ENCODE assay signal across 23 mouse cellular contexts in genomic region chr9:13966212-13966611, GRCm38 (mm10).
DNase-seq lines count a peak whose midpoint lies in the region; ATAC-seq and TF ChIP-seq lines count a peak whose summit lies in the region.
"Had no signal": no experiment of that assay in that cellular context is flagged by ENCODE, and none has a peak within 500 bp of the region (broad histone marks: within the 10 kb centered on the region; RNA-seq: fewer than 3 reads in every experiment).

No protein-coding gene starts in this region.

- no peak for TF ChIP-seq RAD21 in MEL (IDR thresholded peaks at IDR 0.05; ENCODE audit: low read depth, low read length)

- no peak overlapping the region for H3K9ac ChIP-seq in MEL (ENCODE audit: control insufficient read depth, low read depth, low read length, poor library complexity, severe bottlenecking)
- H3K9ac ChIP-seq in hindbrain, postnatal 0 days (replicated peaks; ENCODE audit: low read length) = no peak overlapping the region
- no peak overlapping the region for H3K9ac ChIP-seq in liver, embryonic 12.5 days

- H3K4me3 ChIP-seq in MEL (ENCODE audit: control insufficient read depth in 1 of 2, insufficient read depth in 1 of 2, low read depth in 2 of 2, low read length in 2 of 2) = no peak overlapping the region
- H3K4me3 ChIP-seq in hindbrain, postnatal 0 days (ENCODE audit: low read length) = no peak overlapping the region
- no peak overlapping the region for H3K4me3 ChIP-seq in liver, embryonic 12.5 days

- no peak overlapping the region for H3K4me2 ChIP-seq in hindbrain, postnatal 0 days (ENCODE audit: low read depth, low read length)
- H3K4me2 ChIP-seq in liver, embryonic 12.5 days = no peak overlapping the region

- peak; percentile 68 for DNase-seq in heart, adult 11 months
- DNase-seq in heart, adult 18-20 months = no peak
- DNase-seq in MEL (ENCODE audit: low read depth, low spot score) = peak; percentile 40
- no peak for DNase-seq in hindbrain, postnatal 0 days (ENCODE audit: low spot score)
- DNase-seq in kidney, postnatal 10 days = no peak
- DNase-seq: adrenal gland, adult 2 months; adrenal gland, adult 8-10 months; adrenal gland, postnatal 10 days; adrenal gland, postnatal 14 days; adrenal gland, postnatal 25 days; adrenal gland, postnatal 36 days; B cell, adult 2 months; cerebellum, adult 11 months; cerebellum, adult 11-12 months; cerebellum, adult 18-20 months had no signal

- WGBS in hindbrain, postnatal 0 days = 75% methylated on average over 1 of the region's 1 CpGs
- WGBS in liver, embryonic 12.5 days (ENCODE audit: insufficient replicate concordance) = 34% methylated on average over 1 of the region's 1 CpGs

- peaks cover 9 to 10% of the 10 kb centered on the region in 2 experiments; a peak in 3 of 4 replicates for H3K4me1 ChIP-seq in MEL (ENCODE audit: control insufficient read depth in 1 of 2, insufficient read depth in 2 of 2, low read length in 2 of 2)
- H3K4me1 ChIP-seq in hindbrain, postnatal 0 days (ENCODE audit: insufficient read depth, low read length) = peaks cover 9% of the 10 kb centered on the region
- no peaks in the 10 kb centered on the region for H3K4me1 ChIP-seq in liver, embryonic 12.5 days

- peaks cover 0 to 4% of the 10 kb centered on the region in 2 experiments; a peak in 2 of 4 replicates for H3K27me3 ChIP-seq in MEL (ENCODE audit: control insufficient read depth in 1 of 2, insufficient read depth in 2 of 2, low read length in 2 of 2)
- H3K27me3 ChIP-seq in hindbrain, postnatal 0 days (ENCODE audit: insufficient read depth, low read length) = no peaks in the 10 kb centered on the region
- H3K27me3 ChIP-seq in liver, embryonic 12.5 days (replicated peaks) = no peaks in the 10 kb centered on the region
- H3K27me3 ChIP-seq: CH12.LX, Patski had no signal

- TF ChIP-seq EP300 in MEL (IDR thresholded peaks at IDR 0.05; ENCODE audit: low read depth in 1 of 2, low read length in 2 of 2) = peak; percentile 70 to 81

- ATAC-seq in megakaryocyte progenitor cell, adult 5-6 weeks (replicated peaks; ENCODE audit: poor library complexity) = peak; percentile 39; the same call in 1 of the 2 replicates
- peak; percentile 38; the same call in 1 of the 2 replicates for ATAC-seq in megakaryocyte-erythroid progenitor cell, adult 5-6 weeks (replicated peaks; ENCODE audit: low FRiP score, low TSS enrichment, poor library complexity, severe bottlenecking)
- ATAC-seq in hindbrain, postnatal 0 days = no peak
- ATAC-seq in liver, embryonic 12.5 days = no peak
- ATAC-seq: activated CD4-positive, CD25-positive, alpha-beta regulatory T cell, adult 4 months; CD4-positive, CD25-positive, alpha-beta regulatory T cell, adult 4 months; Patski had no signal

- H3K79me2 ChIP-seq in MEL (ENCODE audit: control insufficient read depth, insufficient read depth, low read length, poor library complexity) = no peaks in the 10 kb centered on the region

- TF ChIP-seq CTCF in MEL (IDR thresholded peaks at IDR 0.05 in 2 of 3, conservative IDR thresholded peaks at IDR 0.05 in 1 of 3; ENCODE audit: control insufficient read depth in 1 of 3, insufficient read depth in 1 of 3, low read depth in 2 of 3, low read length in 3 of 3, poor library complexity in 1 of 3, severe bottlenecking in 1 of 3) = no peak
- TF ChIP-seq CTCF in hindbrain, postnatal 0 days (IDR thresholded peaks at IDR 0.05; ENCODE audit: low read depth) = no peak

- TF ChIP-seq POLR2A in MEL (IDR thresholded peaks at IDR 0.05; ENCODE audit: control insufficient read depth in 1 of 2, insufficient read depth in 1 of 2, low read depth in 1 of 2, low read length in 2 of 2, poor library complexity in 1 of 2) = no peak

- H3K9me3 ChIP-seq in MEL (replicated peaks; ENCODE audit: insufficient read depth, low read length) = no peaks in the 10 kb centered on the region
- no peaks in the 10 kb centered on the region for H3K9me3 ChIP-seq in hindbrain, postnatal 0 days (ENCODE audit: low read length)
- no peaks in the 10 kb centered on the region for H3K9me3 ChIP-seq in liver, embryonic 12.5 days (replicated peaks)
- H3K9me3 ChIP-seq: G1E had no signal

- no peak overlapping the region for H3K27ac ChIP-seq in MEL (ENCODE audit: control insufficient read depth, low read depth, low read length)
- no peak overlapping the region for H3K27ac ChIP-seq in hindbrain, postnatal 0 days
- no peak overlapping the region for H3K27ac ChIP-seq in liver, embryonic 12.5 days

- peaks cover 0 to 9% of the 10 kb centered on the region in 2 experiments; a peak in 2 of 4 replicates for H3K36me3 ChIP-seq in MEL (ENCODE audit: control insufficient read depth in 1 of 2, insufficient read depth in 2 of 2, low read length in 2 of 2)
- H3K36me3 ChIP-seq in hindbrain, postnatal 0 days (ENCODE audit: insufficient read depth, low read length) = no peaks in the 10 kb centered on the region
- no peaks in the 10 kb centered on the region for H3K36me3 ChIP-seq in liver, embryonic 12.5 days
- H3K36me3 ChIP-seq: G1E had no signal

TF ChIP-seq in MEL, 35 proteins besides CTCF, POLR2A, EP300 and RAD21:
- no peak for TF ChIP-seq MEF2A (IDR thresholded peaks at IDR 0.05; ENCODE audit: extremely low read depth, insufficient replicate concordance, low read depth, low read length, poor library complexity, severe bottlenecking)
- TF ChIP-seq USF1 (IDR thresholded peaks at IDR 0.05; ENCODE audit: low read depth, low read length) = no peak
- TF ChIP-seq USF2 (IDR thresholded peaks at IDR 0.05; ENCODE audit: borderline replicate concordance in 1 of 2, insufficient read depth in 1 of 2, low read depth in 1 of 2, low read length in 2 of 2) = no peak
- TF ChIP-seq ELF1 (IDR thresholded peaks at IDR 0.05; ENCODE audit: low read depth, low read length) = no peak
- TF ChIP-seq ZNF384 (IDR thresholded peaks at IDR 0.05; ENCODE audit: low read depth, low read length) = no peak
- peak; percentile 90 for TF ChIP-seq ETS1 (IDR thresholded peaks at IDR 0.05; ENCODE audit: low read depth, low read length)
- peak; percentile 75; the same call in 1 of the 2 replicates for TF ChIP-seq TCF12 (IDR thresholded peaks at IDR 0.05; ENCODE audit: low read depth, low read length)
- TF ChIP-seq MXI1 (IDR thresholded peaks at IDR 0.05; ENCODE audit: low read depth, low read length) = peak; percentile 24; the same call in 1 of the 2 replicates
- TF ChIP-seq CHD1 (IDR thresholded peaks at IDR 0.05; ENCODE audit: low read depth, low read length) = no peak
- peak; percentile 29; the same call in 1 of the 2 replicates for TF ChIP-seq SIN3A (IDR thresholded peaks at IDR 0.05; ENCODE audit: low read length)
- no peak for TF ChIP-seq MYC (IDR thresholded peaks at IDR 0.05; ENCODE audit: low read depth, low read length)
- no peak for TF ChIP-seq NRF1 (IDR thresholded peaks at IDR 0.05; ENCODE audit: insufficient read depth, low read depth, low read length, poor library complexity, severe bottlenecking)
- no peak for TF ChIP-seq ZKSCAN1 (IDR thresholded peaks at IDR 0.05; ENCODE audit: low read depth, low read length)
- TF ChIP-seq ZMIZ1 (IDR thresholded peaks at IDR 0.05; ENCODE audit: low read depth, low read length) = no peak
- no peak for TF ChIP-seq MAZ (IDR thresholded peaks at IDR 0.05; ENCODE audit: low read depth, low read length)
- no peak for TF ChIP-seq GABPA (IDR thresholded peaks at IDR 0.05; ENCODE audit: low read depth, low read length)
- peak; percentile 71 for TF ChIP-seq RCOR1 (IDR thresholded peaks at IDR 0.05; ENCODE audit: low read depth, low read length)
- TF ChIP-seq HCFC1 (IDR thresholded peaks at IDR 0.05; ENCODE audit: low read depth, low read length) = no peak
- TF ChIP-seq TAL1 (IDR thresholded peaks at IDR 0.05; ENCODE audit: low read length) = no peak
- no peak for TF ChIP-seq UBTF (IDR thresholded peaks at IDR 0.05; ENCODE audit: borderline replicate concordance, insufficient read depth, low read depth, low read length)
- TF ChIP-seq GATA1 (IDR thresholded peaks at IDR 0.05; ENCODE audit: low read depth, low read length) = peak; percentile 76
- no peak for TF ChIP-seq KAT2A (conservative IDR thresholded peaks at IDR 0.05; ENCODE audit: low read depth, low read length)

Comparison
In these comparisons a context has a peak if more than half of its experiments do, and no peak if none do; other contexts are left out.
1. DNase-seq: peak in heart, adult 11 months (single experiment) and MEL (single experiment); none in heart, adult 18-20 months (0 of 2), hindbrain, postnatal 0 days (single experiment) and kidney, postnatal 10 days (single experiment).
2. ATAC-seq: peak in megakaryocyte progenitor cell, adult 5-6 weeks (single experiment) and megakaryocyte-erythroid progenitor cell, adult 5-6 weeks (single experiment); none in hindbrain, postnatal 0 days (single experiment) and liver, embryonic 12.5 days (single experiment).